Mouse (Mus musculus) retina, postnatal 1 day (tissue): ENCODE data around the gene Intu.

Experiments
- DNase-seq: peaks from one replicate; pipeline ENCODE4 v3.0.0-alpha.2; 2012

Intu gene

DNA sequence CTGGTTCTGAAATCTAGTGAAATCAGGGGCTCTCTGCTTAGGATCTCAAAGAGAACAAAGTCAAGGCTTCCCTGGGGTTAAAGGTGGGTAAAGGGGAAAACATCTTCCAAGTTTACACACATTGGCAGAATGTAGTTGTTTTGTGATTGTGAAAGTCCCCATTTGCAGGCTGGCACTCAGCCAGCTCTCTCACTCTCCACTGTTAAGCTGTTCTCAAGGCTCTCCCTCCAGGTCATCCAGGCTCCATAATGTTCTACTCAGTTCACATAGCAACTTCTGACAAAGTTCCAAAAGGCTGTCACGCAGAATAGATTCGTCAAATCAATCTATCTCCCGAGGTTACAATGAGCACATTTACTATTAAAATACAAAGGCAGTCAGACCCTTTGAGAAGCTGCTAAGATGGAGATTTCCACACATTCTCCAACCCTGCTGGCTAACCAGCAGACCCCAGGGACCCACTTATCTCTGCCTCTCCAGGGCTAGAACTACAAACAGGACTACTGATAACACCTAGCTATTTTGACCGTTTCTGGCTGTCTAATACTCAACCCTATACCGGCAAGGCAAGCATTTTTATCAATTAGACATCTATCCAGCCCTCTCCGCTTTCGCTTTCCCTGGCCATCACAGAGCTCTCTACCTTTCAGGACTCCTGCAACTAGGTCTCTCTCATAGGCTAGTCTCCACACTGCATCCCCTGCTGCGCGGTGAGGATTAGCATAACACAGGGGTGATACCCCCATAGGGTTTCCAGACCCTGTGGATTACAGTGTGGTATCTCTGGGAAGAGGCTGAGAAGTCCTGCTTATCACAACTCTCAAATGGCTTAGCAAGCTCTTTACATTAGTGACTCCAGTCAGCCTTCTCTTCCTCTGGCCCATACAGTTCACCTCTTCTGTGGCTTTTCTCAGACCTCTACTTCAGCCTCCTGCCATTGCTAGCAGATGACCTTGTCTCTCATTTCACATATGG, 2.8 kb upstream of the Intu start:
- DNase-seq = peak; percentile 27

DNA sequence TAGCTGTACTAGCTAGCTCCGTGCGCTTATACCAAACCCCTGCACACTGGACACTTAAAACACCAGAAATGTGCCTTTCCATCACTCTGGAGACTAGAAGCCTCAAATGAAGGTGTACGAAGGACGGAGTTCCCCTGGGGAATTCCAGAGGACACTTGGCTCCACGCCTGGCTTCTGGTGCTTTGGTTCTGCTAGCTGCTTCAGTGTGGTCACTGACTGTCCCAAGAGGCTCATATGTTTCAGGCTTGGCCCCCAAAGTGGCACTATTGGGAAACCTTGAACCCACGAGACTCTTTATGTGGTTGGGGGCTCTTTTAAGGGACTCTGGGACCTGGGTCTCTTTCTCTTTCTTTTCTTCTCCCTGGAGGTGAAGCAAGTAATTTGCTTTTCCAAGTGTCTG, 2.1 kb upstream of the Intu start:
- DNase-seq = no peak

DNA sequence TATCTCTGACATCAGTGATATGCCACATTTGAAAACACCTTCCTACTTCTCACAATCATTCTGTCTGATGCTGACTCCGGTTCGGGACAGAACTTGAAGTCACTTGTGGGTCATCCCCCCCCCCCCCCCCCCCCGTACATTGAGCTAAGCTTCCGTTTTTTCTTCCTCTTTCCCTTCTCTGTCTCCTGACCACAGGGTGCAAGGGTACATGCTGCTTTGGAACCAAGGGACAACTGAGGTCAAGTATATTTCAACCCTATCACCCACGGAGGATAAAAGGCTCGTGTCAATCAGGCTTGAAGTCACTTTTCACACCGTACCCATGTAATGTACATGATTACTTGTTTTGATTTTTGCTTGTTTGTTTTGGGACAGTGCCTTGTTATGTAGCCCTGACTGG, 241 bp upstream of the Intu start:
- no peak for DNase-seq

DNA sequence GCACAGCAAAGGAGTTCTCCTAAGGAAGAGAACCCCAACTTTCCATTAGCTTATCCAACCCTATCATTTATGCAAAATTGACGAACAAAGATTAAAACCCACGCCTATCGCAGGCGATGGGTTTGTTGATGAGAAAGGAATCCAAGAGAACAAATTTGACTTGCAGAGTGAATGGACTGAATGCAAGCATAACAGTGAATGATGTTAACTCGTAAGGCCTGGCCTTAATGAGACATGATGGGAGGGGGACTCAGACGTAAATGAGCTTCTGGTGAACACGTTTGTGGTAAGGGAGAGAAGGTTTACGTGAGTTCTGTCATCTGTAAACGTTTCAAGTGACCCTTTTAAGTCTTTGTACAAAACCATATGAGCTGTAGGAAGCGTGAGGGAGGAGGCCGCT, 1.2 kb downstream of the Intu start:
- DNase-seq = peak; percentile 25

DNA sequence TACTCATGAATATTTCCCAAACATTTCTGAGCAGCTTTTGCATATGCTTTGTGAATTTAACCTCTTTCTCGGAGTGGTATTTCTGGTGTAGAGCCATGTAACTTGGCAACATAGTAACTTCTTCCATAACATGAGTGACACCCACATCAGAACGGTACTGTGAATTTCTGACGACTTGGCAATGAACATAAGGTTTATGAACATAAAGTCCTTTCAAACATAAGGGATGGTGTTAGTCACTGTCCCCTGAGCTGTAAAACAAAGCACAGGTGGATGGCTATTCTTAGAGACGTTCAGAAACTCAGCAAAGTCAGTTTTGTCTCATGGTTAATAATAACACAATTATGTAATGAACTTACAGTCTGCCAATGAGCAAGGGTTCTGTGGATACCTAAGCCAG, 3.1 kb downstream of the Intu start:
- DNase-seq = no peak

DNA sequence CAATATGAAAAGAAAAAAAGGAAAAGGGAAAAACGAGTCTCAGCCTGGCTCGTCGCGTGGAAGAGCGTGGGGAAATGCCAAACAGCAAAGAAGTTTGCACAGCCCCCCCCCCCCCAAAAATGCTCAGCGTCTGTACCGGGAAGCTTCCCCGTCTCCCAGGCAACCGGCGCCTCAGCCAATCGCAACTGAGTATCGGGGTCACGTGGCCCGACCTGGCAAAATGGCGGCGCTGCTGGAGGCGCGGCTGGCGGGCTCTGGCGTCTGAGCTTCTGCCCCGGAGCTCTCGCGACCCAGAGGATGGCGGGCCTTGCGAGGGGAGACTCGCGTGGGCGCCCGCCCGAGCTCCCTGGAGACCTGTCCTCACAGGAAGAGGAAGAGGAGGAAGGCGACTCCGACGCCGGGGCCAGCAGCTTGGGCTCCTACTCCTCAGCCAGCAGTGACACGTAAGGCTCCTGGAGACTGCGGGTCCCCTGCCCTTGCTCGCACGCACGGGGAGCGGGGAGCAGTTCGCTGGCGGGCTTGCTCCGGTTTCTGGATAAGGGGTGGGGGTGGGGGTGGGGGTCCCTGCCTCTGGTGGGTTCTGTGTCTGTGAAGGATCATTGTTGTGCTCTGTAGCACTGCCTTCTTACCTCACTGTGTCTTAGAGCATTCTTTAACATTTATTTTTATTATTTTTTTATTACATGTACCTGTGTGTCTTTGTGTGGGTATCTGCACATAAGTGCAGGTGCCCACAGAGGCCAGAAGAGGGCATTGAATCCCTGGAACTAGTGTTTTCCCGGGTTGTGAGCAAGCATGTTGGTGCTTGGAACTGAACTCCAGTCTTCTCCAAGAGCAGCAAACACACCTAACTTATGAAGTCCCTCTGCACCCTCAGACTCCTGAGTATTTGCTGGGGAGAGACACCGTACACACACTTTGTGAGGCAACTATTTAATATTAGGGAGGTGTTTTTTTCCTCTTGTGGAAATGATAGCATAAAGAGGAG, 9.8 kb downstream of the Intu start:
- DNase-seq = peak; percentile 94

DNA sequence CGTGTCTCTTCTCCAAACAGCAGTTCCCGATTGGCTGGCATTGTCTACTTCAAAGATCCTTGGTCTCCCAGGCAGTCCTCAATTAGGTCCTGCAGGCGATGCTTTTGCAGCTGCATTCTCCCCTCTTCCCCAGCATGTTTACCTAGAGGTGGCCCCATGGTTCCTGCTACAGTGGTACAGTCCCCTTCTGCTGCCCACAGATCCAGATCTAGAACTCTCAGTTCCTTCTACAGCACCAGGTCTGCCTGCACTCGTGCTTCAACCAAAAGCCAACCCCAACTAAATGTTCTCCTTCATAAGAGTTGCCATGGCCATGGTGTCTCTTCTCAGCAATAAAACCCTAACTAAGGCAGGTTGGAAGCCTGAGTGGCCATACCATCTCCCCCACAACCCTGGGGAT, 15.5 kb downstream of the Intu start:
- no peak for DNase-seq

DNA sequence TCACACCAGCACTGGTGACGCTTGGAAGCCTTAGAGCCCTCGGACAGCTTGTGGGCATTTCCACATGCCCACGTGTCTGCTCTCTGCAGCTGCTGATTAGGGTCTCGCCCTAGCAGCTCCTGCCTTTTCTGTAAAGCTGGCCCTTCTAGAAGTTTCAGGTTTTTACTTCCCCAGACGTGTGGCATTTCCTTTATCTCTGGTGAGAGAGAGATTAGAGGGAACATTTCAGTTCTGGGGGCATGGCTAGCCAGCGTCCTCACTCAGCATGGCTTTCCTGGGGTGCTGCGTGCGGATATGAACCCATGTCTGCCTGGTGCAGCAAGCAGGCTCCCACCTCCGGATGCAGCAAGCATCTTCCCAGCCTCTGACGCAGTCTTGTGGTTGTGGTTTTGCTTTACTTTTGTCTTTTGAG, 121.9 kb downstream of the Intu start:
- DNase-seq = peak; percentile 61

DNA sequence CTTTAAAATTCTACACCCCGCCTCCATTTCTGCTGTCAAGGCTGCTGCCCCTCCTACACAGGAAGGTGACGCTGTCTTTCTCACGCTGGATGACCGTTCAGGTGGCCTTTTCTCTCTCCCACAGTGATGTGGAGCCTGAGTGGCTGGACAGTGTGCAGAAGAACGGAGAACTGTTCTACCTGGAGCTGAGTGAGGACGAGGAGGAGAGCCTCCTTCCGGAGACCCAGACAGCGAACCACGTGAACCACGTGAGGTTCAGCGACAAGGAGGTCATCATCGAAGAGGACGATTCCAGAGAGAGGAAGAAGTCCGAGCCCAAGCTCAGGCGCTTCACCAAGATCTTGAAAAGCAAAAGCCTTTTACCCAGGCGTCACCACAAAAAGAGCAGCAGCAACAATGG, 122.5 kb downstream of the Intu start:
- DNase-seq = no peak

DNA sequence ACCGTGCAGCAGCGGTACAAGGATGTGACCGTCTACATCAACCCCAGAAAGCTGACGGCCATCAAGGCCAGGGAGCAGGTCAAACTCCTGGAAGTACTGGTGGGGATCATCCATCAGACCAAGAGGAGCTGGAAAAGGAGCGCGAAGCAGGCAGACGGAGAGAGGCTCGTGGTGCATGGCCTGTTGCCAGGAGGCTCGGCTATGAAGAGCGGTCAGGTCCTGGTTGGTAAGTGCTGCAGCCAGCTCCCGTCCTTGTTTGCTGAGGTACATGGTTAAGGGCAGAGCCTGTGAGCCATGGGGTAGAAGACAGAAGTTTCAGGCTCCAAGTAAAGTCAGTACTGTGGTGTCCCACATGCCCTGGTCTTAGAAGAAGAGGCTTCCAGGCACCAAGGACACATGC, 122.9 kb downstream of the Intu start:
- no peak for DNase-seq

DNA sequence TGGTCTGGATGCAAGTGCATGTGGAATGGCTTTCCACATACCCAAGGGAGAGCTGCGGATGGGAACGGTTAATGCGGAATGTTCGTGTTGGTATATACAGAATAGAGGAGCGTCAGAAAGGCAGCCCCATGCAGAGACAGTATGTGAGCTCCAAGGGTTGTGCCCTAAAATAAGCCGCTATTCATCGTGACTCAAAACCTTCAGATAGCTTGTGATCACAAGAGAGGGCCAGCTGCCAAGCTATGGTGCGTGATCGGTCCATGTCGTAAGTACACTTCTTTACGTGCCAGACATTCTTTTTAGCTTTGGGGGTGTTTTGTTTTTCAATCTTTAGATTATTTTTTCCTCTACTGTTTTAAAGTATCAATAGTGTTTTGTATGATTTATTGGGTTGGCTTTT, 124.5 kb downstream of the Intu start:
- DNase-seq = no peak

DNA sequence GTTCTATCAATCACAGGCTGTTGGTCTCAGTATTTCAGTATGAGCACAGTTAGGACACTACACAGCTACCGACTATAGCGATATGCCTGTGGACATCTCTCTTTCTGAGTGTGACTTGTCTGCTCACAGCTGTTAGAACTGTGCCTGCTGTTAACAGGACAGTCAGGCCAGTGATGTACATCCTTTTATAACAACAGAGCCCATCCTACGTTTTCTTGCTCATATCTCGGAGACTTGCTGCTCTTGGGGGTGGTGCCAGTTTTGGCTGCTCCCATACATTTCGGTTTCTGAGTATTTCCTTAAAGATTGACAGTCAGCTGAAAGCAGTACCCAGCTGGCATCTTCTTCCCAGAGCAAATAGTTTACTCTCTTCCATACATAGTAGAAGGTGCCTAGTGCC, 125.3 kb downstream of the Intu start:
- DNase-seq = no peak

DNA sequence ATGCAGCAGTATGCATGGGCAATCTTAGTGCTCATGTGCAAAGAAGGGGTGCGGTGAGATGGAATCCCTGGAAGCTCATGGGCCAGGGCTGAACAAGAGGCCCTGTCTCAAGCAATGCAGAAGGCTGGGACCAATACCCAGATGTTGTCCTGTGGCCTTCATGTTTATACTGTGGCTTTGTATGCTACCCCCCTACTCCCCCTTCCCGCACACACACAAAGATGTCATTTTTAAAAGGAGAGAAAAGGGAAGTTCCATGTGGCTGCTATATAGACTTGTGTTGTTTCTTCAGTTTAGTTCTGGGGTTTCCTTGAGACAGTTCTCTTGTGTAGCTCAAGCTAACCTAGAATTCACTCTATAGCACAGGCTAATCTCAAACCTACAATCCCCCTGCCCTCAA, 129.1 kb downstream of the Intu start:
- DNase-seq = no peak

DNA sequence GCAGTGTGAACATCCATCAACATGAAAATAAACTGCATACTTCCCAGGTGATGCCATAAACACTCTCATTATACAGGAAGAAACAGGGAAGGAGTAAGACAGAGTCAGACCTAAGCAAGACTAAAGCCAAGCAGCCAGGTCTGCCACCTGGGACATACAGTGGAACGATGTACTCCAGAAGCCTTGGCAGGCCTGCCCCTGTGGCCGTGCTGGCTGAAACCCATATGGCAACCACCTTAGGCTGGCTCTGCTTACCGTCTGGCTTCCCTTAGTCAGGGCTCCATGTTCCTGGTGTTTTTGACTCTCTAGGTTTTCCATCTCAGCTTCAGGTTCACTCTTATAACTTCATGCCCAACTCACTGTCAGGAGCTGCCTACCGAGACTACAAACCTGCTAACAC, 135.0 kb downstream of the Intu start:
- DNase-seq = no peak

DNA sequence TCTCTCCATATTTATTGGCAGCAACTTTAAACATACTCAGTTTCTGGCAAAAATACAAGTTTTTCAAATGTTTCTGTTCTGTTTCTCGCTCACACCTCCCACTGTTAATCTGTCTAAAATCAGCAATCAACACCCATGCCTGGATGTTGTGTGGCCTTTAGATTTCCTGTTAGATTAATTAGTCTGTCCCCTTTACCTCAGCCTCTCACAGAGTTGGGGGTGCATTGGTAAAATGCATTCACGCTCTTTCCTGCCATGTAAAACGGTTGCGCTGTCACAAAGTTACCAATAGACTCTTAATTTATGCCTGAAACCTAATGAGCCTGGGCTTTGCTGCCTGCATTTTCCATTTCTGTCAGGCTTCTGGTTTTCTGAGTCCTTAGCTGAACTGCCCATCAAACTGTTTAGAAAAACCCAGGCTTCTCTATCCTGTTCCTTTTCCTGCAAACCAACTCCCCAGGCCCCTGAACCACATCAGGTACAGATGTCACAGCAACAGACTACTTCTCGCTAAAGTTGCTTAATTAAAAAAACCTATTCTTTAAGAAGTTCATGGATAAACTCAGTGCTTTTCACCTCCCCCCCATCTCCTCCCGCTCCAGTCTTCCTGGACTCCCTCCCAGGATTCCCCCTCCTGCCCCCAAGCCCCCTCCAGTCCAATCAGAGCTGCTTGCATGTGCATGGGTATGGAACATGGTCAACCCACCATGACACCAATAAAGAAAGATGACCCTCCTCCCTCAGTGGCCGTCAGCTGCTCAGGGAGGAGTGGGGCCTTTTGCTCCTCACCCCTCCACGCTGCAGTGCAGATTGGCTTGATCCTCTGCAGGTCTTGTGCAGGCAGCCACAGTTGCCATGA, 136.0 kb downstream of the Intu start:
- DNase-seq = no peak

DNA sequence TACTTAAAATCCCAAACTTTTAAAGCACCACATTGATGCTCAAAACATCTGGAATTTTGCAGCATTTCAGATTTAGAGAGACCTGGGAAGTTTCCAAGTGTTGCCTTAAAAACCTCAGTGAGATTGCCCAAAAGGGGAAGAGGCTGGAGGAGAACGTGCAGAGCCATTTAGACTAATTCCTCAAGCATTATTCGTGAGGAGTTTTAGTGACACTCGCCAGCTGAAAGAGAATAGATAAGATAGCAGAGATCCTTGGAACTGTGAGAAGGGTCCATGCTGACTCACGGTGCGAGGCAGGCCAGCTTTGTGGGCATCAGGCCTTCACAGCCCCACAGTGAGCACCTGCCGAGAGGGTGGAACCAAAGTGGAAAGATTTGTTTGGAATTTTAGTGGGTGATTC, 137.8 kb downstream of the Intu start:
- no peak for DNase-seq

DNA sequence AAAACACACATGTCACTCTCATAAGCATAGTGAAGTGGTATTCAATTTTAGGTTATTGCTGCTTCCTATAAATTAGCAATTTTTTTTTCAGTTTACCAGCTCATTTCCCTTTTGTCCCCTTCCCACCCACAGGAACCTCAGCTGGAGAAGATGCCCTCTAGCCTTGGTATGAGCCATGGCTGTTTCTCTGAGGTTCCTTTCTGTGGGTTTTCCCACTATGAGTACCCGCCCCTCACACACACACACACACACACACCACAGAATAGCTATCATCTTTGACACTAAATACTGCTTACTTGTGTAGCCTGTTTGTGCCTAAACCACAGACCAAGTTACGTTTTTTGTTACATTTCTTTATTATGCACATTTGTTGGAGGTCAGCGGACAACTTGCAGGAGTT, 138.3 kb downstream of the Intu start:
- no peak for DNase-seq

DNA sequence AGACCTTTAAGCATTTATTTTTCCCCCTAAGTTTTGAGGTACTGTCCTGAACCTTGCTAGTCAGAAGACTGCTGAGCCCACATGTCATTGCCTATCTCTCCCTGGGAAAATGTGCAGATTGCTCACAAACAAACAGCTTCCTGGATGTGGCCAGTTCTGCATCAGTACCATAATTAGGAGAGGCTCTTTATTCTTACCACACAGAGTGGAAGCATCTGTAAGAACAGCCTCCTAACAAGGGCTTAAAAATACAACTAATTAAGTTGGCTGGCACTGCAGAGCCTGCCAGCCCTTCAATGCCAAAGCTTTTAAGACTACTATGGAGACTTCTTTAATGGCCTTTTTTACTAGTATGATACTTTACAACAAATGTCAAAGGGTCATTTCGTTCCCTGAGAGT, 142.4 kb downstream of the Intu start:
- peak; percentile 85 for DNase-seq

DNA sequence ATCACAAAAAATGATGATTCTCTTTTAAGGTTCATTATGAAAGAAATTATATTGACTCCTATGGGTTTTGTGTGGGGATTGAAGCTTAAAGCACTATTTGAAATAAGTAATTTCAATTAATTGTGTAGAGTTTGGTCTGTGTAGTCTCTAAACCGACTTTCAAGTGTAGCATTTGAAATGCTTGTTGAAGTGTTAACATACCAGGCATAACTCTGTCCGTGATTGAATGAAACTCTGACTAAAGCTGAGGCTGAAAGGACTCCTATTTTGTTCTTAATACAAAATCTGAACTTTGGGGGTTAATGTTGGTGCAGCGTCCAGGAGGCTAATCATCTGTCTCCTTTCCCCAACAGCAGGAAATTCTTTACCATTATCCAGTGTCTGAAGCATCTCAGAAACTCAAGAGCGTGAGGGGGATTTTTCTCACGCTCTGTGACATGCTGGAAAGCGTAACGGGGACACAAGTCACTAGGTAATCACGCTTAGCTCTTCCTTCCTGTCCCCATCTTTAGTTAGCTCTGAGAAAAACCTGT, 143.9 kb downstream of the Intu start:
- DNase-seq = peak; percentile 47

DNA sequence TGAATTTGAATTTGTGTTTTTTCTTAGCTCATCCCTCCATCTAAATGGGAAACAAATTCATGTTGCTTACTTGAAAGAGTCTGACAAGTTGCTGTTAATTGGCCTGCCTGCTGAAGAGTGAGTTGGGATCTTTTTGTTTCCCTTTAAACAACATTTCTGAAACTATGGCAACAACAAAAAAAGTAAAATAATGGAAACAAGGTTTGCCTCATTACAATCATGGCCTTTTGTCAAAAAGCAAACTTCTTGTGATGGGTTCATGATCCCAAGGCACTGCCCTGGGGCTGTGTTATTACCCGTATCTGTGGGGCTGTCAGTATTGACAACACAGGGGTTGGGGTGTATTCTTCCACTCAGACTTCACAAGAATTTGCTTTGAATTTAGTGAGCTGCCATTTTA, 147.8 kb downstream of the Intu start:
- no peak for DNase-seq

DNA sequence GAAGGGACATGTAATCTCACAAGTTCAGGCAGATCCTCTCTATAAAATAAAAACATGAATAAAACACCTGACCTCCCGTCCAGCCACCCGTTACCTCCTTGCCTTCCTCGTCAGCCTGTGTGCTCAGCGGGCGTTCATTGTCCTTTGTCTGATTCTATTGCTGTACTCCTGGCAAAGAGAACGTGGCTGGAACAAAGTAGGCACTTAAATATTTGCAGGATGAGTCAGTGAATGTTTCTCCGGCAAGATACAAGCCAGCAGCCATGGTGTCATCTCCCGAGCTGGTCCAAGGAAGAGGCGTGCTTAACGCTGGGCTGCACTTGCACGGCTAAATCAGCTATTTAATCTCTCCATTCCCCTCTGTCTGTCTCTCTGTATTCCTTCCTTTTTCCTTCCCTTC, 151.3 kb downstream of the Intu start:
- DNase-seq = peak; percentile 46

DNA sequence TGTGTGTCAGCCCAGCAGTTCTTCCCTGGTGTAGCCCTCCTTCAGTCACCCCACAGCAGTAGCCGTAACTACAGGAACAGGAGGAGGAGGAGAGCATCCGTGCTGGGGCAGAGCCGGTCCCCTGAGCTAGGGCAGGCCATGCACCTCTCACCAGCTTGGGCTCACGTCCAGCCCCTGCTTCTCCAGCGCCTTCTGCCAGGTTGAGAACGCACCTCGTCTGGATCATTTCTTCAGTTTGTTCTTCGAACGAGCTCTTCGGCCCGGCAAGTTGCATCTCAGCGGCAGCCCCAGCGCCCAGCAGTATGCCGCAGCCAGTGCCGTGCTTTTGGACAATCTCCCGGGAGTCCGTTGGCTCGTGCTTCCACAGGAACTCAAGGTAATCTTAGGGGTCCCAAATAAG, 152.1 kb downstream of the Intu start:
- DNase-seq = no peak
